Mouse (Mus musculus): Measurements from ENCODE around the gene 3110009E18Rik.

DNA sequence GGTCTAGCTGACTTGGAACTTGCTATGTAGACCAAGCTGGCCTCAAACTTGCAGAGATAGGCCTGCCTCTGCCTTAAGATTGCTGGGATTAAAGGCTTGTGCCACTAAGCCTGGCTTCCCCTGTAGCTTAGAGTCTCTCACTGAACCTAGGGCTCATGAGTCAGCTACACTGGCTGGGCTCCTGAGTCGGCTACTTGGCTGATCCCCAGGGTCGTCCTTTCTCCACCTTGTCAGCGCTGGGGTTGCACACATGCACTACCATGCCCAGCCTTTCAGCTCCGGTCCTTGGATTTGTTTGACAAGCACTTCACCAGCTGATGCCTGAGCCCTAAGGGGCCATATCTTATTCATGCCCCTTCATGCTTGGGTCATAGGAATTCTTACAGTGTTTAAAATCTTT lies 47.0 kb downstream of the 3110009E18Rik start:
- TF ChIP-seq CTCF (conservative IDR thresholded peaks at IDR 0.05; ENCODE audit: insufficient read depth, insufficient read length, low read depth, low read length) (no peak), POLR2A (IDR thresholded peaks at IDR 0.05; ENCODE audit: low read depth, low read length) (no peak)
